Mouse (Mus musculus) testis, adult 2 months (tissue): ENCODE measurements at regions not wholly inside any gene's neighbourhood (a gene's known extent, or its start where the extent isn't known, plus 50 kb on each side); places are given as distances from the start of the nearest gene placed in this dataset.

Source experiments
- CTCF ChIP-seq: fragments of 200-500 bp; IDR thresholded peaks from 2 replicates; pipeline ENCODE4 v1.5.1; 2012; ENCODE audit warnings: low read depth, mild to moderate bottlenecking, inconsistent platforms, low read length, moderate library complexity; ENCODE audit not compliant: control insufficient read depth, insufficient read depth, insufficient replicate concordance
- POLR2A ChIP-seq: fragments of 200-500 bp; IDR thresholded peaks from 2 replicates; pipeline ENCODE4 v1.6.1; 2012; ENCODE audit warnings: low read depth, mild to moderate bottlenecking, inconsistent platforms, low read length, moderate library complexity; ENCODE audit not compliant: control insufficient read depth

DNA sequence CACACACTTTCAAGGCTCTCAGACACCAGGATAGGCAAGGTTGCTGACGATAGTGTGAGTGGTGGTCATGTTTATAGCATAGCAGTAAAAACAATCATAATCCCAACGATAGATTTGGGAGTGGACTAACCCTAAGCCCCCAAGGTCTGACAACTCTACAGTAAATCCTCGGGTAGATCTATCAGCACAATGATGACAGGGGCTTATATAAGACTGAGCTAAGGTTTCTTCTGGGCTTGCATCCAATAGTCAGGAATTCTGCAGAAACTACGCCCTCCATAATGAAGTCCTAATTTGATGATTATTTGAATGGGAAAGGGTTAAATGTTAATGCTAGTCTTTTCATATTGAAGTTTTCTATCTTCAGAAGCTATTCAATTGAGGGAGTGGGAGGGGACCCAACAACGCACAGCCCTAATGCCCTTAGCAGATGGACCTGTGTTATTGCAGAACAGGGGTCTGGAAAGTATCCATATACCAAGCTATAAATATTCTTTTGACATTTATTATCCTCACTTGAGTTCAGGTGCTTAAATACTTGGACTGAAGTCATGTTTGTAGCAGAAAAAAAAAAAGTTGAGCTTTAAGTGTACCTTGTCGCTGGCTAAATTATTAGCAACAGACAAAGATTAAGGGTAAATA is 311.8 kb upstream of the Spag17 start:
- TF ChIP-seq CTCF (no peak), POLR2A (no peak)
